Mouse (Mus musculus): ENCODE measurements around the gene Zfp37. TPM values are rescaled to one million over a fixed set of nuclear protein-coding genes. Genes with fewer than 3 reads are reported as not detected.
"Not testable (repeated sequence)": the region's sequence is repeated elsewhere in the genome, so short reads cannot be mapped to it uniquely, and the experiment has no call there.

The Zfp37 gene
- polyA plus RNA-seq, 1 experiment = 0.47 TPM

- TF ChIP-seq CTCF (IDR thresholded peaks at IDR 0.05; ENCODE audit: control insufficient read depth, insufficient read depth, insufficient read length) (no peak), FOSL1 (IDR thresholded peaks at IDR 0.05; ENCODE audit: insufficient read depth, low read length, poor library complexity, severe bottlenecking) (no peak), USF1 (IDR thresholded peaks at IDR 0.05; ENCODE audit: low read depth) (no peak), MYOD1 (IDR thresholded peaks at IDR 0.05; ENCODE audit: control insufficient read depth, insufficient read length, low read depth) (no peak), MYOG (IDR thresholded peaks at IDR 0.05; ENCODE audit: control insufficient read depth, extremely low read depth, insufficient read length) (no peak), CEBPB (IDR thresholded peaks at IDR 0.05; ENCODE audit: low read depth) (no peak), MAX (IDR thresholded peaks at IDR 0.05) (no peak)
- Histone ChIP-seq H3K4me3 (ENCODE audit: insufficient read depth, poor library complexity, severe bottlenecking) (no peak overlapping the region), H3K36me3 (ENCODE audit: control insufficient read depth, insufficient read depth) (no peaks in the 10 kb centered on the region), H3K27me3 (ENCODE audit: control insufficient read depth, insufficient read depth, insufficient read length) (no peaks in the 10 kb centered on the region), H3K79me2 (ENCODE audit: control insufficient read depth, insufficient read depth) (no peaks in the 10 kb centered on the region), H3K79me3 (ENCODE audit: low read depth) (no peaks in the 10 kb centered on the region), H3ac (ENCODE audit: control insufficient read depth, insufficient read length, low read depth) (no peak overlapping the region)
These were observed 41.8 kb upstream of the Zfp37 start for GRCm38 (mm10) chr4:62272696-62273095.

- H3K79me3 ChIP-seq (ENCODE audit: low read depth) = no peaks in the 10 kb centered on the region
- TF ChIP-seq MAX (IDR thresholded peaks at IDR 0.05) (no peak), CTCF (IDR thresholded peaks at IDR 0.05; ENCODE audit: control insufficient read depth, insufficient read depth, insufficient read length) (no peak), USF1 (IDR thresholded peaks at IDR 0.05; ENCODE audit: low read depth) (no peak), MYOG (IDR thresholded peaks at IDR 0.05; ENCODE audit: control insufficient read depth, extremely low read depth, insufficient read length) (no peak), FOSL1 (IDR thresholded peaks at IDR 0.05; ENCODE audit: insufficient read depth, low read length, poor library complexity, severe bottlenecking) (no peak), MYOD1 (IDR thresholded peaks at IDR 0.05; ENCODE audit: control insufficient read depth, insufficient read length, low read depth) (no peak), CEBPB (IDR thresholded peaks at IDR 0.05; ENCODE audit: low read depth) (no peak)
- H3K4me3 ChIP-seq (ENCODE audit: insufficient read depth, poor library complexity, severe bottlenecking) = no peak overlapping the region
- no peaks in the 10 kb centered on the region for H3K79me2 ChIP-seq (ENCODE audit: control insufficient read depth, insufficient read depth)
- H3K27me3 ChIP-seq (ENCODE audit: control insufficient read depth, insufficient read depth, insufficient read length) = no peaks in the 10 kb centered on the region
- no peak overlapping the region for H3ac ChIP-seq (ENCODE audit: control insufficient read depth, insufficient read length, low read depth)
- H3K36me3 ChIP-seq (ENCODE audit: control insufficient read depth, insufficient read depth) = no peaks in the 10 kb centered on the region
These were observed 36.3 kb upstream of the Zfp37 start for GRCm38 (mm10) chr4:62267101-62267500.

- not testable (repeated sequence) for H3K36me3 ChIP-seq (ENCODE audit: control insufficient read depth, insufficient read depth); H3K27me3 ChIP-seq (ENCODE audit: control insufficient read depth, insufficient read depth, insufficient read length); H3K79me3 ChIP-seq (ENCODE audit: low read depth); H3K79me2 ChIP-seq (ENCODE audit: control insufficient read depth, insufficient read depth); H3K4me3 ChIP-seq (ENCODE audit: insufficient read depth, poor library complexity, severe bottlenecking); H3ac ChIP-seq (ENCODE audit: control insufficient read depth, insufficient read length, low read depth)
These were observed 35.2 kb upstream of the Zfp37 start for GRCm38 (mm10) chr4:62266016-62266415.

- TF ChIP-seq FOSL1 (IDR thresholded peaks at IDR 0.05; ENCODE audit: insufficient read depth, low read length, poor library complexity, severe bottlenecking) (no peak), USF1 (IDR thresholded peaks at IDR 0.05; ENCODE audit: low read depth) (no peak), CEBPB (IDR thresholded peaks at IDR 0.05; ENCODE audit: low read depth) (peak; percentile 40), MYOG (IDR thresholded peaks at IDR 0.05; ENCODE audit: control insufficient read depth, extremely low read depth, insufficient read length) (no peak), MYOD1 (IDR thresholded peaks at IDR 0.05; ENCODE audit: control insufficient read depth, insufficient read length, low read depth) (no peak)
- Histone ChIP-seq H3K79me3 (ENCODE audit: low read depth) (no peaks in the 10 kb centered on the region), H3K4me3 (ENCODE audit: insufficient read depth, poor library complexity, severe bottlenecking) (no peak overlapping the region), H3K79me2 (ENCODE audit: control insufficient read depth, insufficient read depth) (no peaks in the 10 kb centered on the region), H3K27me3 (ENCODE audit: control insufficient read depth, insufficient read depth, insufficient read length) (no peaks in the 10 kb centered on the region), H3K36me3 (ENCODE audit: control insufficient read depth, insufficient read depth) (no peaks in the 10 kb centered on the region), H3ac (ENCODE audit: control insufficient read depth, insufficient read length, low read depth) (no peak overlapping the region)
These were observed 34.4 kb upstream of the Zfp37 start for GRCm38 (mm10) chr4:62265154-62265836.

GRCm38 (mm10) chr4:62263133-62263844, 32.4 kb upstream of the Zfp37 start:
- H3K36me3 ChIP-seq (ENCODE audit: control insufficient read depth, insufficient read depth) = no peaks in the 10 kb centered on the region
- no peaks in the 10 kb centered on the region for H3K27me3 ChIP-seq (ENCODE audit: control insufficient read depth, insufficient read depth, insufficient read length)
- H3K79me2 ChIP-seq (ENCODE audit: control insufficient read depth, insufficient read depth) = no peaks in the 10 kb centered on the region
- H3K4me3 ChIP-seq (ENCODE audit: insufficient read depth, poor library complexity, severe bottlenecking) = no peak overlapping the region
- TF ChIP-seq CEBPB (IDR thresholded peaks at IDR 0.05; ENCODE audit: low read depth) (no peak), CTCF (IDR thresholded peaks at IDR 0.05; ENCODE audit: control insufficient read depth, insufficient read depth, insufficient read length) (no peak), MYOG (IDR thresholded peaks at IDR 0.05; ENCODE audit: control insufficient read depth, extremely low read depth, insufficient read length) (no peak), USF1 (IDR thresholded peaks at IDR 0.05; ENCODE audit: low read depth) (no peak), MAX (IDR thresholded peaks at IDR 0.05) (no peak), MYOD1 (IDR thresholded peaks at IDR 0.05; ENCODE audit: control insufficient read depth, insufficient read length, low read depth) (no peak), FOSL1 (IDR thresholded peaks at IDR 0.05; ENCODE audit: insufficient read depth, low read length, poor library complexity, severe bottlenecking) (no peak)
- no peaks in the 10 kb centered on the region for H3K79me3 ChIP-seq (ENCODE audit: low read depth)
- no peak overlapping the region for H3ac ChIP-seq (ENCODE audit: control insufficient read depth, insufficient read length, low read depth)

- no peaks in the 10 kb centered on the region for H3K27me3 ChIP-seq (ENCODE audit: control insufficient read depth, insufficient read depth, insufficient read length)
- H3K36me3 ChIP-seq (ENCODE audit: control insufficient read depth, insufficient read depth) = no peaks in the 10 kb centered on the region
- H3K79me2 ChIP-seq (ENCODE audit: control insufficient read depth, insufficient read depth) = no peaks in the 10 kb centered on the region
- TF ChIP-seq USF1 (IDR thresholded peaks at IDR 0.05; ENCODE audit: low read depth) = no peak
- no peak for TF ChIP-seq CTCF (IDR thresholded peaks at IDR 0.05; ENCODE audit: control insufficient read depth, insufficient read depth, insufficient read length)
- no peak for TF ChIP-seq MAX (IDR thresholded peaks at IDR 0.05)
- no peak for TF ChIP-seq MYOG (IDR thresholded peaks at IDR 0.05; ENCODE audit: control insufficient read depth, extremely low read depth, insufficient read length)
- TF ChIP-seq MYOD1 (IDR thresholded peaks at IDR 0.05; ENCODE audit: control insufficient read depth, insufficient read length, low read depth) = no peak
- no peak for TF ChIP-seq FOSL1 (IDR thresholded peaks at IDR 0.05; ENCODE audit: insufficient read depth, low read length, poor library complexity, severe bottlenecking)
- TF ChIP-seq CEBPB (IDR thresholded peaks at IDR 0.05; ENCODE audit: low read depth) = no peak
- no peak within 1 kb of the TSS for H3ac ChIP-seq (ENCODE audit: control insufficient read depth, insufficient read length, low read depth)
- no peaks in the 10 kb centered on the region for H3K79me3 ChIP-seq (ENCODE audit: low read depth)
- no peak within 1 kb of the TSS for H3K4me3 ChIP-seq (ENCODE audit: insufficient read depth, poor library complexity, severe bottlenecking)
These were observed 31.4 kb upstream of the Zfp37 start, which contains the start of gene Slc31a2 for GRCm38 (mm10) chr4:62262276-62262675. Gene Slc31a2, plus strand, starts transcription at chr4:62262562.
